Mouse (Mus musculus) cerebellum, adult 18-20 months (tissue): ENCODE results near the gene Slc23a2.

Experiments
- DNase-seq, 2 experiments: peaks; one replicate each; pipeline ENCODE4 v3.0.0; 2021

Gene Slc23a2

DNA sequence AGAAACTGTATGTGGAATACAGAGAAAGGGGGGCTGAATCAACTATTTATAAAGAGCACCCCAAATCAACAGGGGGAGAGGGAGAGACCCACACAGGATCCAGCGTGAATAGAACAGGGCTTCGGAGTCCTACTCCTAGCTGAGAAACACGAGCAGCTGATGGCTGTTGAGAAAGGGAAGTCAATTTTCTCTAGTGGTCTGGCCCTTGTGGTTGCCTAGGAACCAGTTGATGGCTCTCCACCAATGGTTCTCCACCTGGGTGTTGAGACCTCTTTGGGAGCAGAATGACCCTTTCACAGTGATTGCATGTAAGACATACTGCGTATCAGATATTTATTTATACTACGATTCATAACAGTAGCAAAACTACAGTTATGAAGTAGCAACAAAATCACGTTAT lies 49.1 kb downstream of the Slc23a2 start:
- DNase-seq, result no peak

DNA sequence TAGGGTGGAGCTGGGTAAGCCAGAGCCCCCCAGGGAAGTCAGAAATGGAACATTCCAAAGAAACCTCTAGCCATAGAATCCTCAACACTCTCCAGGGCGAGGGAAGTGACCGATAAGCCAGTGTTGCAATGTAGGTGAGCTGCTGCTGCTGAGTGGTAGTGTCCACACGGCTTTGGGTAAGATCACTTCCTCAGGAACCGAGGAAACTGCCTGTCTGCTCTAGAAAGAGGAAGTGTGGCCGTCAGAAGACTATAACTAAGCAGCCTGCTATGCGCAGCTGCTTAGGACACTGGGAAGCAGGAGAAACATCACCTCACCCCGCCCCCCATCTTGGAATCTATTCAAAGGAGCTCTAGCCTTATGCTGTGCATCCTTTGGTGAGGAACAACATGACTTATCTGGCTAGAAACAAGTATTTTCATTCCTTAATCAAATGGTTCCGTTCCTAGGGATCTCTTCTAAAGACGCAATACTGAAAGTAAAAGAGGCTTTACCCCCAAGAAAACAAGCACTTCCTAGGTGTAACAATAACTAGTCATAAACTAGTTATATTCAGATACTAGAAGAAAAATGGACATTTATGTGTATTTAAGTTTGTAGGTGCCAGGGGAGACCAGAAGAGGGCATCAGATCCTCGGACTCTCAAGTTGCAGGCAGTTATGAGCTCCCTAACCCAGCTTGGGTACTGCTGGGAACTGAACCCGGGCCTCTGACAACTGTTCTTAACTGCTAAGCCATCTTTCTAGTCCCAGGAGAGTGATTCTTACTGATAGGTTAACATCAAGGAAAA lies 50.3 kb downstream of the Slc23a2 start:
- DNase-seq, result no peak

DNA sequence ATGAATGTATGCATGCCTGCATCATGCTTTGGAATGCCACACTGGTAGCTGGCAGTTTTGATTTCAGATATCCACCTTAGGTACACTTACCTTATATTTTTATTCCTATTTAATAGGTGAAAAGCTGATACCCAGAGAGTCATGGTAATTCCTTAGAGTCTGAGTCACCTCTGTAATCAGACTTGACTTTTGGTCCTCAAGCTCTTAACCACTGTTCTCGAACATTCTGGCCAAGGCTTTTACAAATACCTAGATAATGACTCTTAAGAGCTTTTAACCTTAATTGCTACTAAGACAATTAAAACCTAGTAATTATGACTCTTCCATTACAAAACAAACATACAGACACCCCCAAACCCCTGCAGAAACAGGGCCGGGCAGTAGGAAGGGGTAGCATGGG lies 51.2 kb downstream of the Slc23a2 start:
- no peak for DNase-seq

DNA sequence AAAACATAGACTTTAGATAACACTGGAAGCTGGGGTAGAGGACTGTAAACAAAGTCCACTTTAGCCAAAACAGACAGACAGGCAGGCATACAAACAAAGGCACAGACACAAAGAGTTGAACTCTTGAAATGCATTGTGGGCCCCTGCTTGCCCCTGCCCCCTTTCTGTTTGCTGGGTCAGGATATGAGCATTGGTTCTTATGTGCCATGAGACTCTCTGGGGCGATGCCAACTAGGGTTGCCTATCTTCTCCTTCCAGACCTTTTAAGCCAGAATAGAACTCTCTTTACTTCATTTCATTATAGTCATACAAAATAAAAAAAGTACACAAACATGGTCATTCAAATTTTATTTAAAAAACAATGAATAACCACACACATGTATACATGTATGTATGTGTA lies 51.6 kb downstream of the Slc23a2 start:
- DNase-seq, result no peak

DNA sequence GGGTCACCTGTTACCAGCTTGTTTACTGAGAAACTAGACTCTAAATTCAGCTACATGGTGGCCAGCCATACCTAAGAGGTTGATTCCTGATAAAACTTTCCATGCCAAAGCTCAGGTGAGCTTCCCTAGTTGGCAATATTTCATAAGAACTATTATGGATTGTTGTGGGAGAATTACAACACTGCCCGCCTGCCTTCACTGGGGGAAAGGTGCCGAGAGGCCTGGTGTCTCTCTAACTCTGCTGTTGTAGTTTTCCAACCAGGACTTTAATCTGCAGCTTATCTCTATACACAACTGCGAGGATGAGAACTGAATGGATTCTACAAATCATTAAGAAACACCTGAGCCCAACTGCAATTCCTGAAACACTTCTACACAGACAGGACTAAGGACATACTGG lies 52.2 kb downstream of the Slc23a2 start:
- DNase-seq, result no peak

DNA sequence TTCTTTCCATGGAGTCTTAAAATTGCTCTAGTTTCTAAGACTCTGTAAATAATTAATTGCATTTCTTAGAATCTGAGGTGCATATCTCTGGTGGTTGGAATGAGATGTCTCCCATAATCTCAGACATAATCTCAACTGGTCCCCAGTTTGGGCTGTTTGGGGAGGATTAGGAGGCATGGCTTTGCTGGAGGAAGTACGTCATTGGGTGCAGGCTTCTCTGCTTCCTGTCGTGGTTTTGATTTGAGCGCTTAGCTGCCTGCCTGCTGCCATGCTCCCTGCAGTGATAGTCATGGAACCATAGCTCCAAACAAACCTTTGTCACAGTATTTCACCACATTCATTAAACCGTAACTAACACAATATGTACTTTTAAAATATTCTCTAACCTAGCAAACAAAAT lies 53.2 kb downstream of the Slc23a2 start:
- no peak for DNase-seq

DNA sequence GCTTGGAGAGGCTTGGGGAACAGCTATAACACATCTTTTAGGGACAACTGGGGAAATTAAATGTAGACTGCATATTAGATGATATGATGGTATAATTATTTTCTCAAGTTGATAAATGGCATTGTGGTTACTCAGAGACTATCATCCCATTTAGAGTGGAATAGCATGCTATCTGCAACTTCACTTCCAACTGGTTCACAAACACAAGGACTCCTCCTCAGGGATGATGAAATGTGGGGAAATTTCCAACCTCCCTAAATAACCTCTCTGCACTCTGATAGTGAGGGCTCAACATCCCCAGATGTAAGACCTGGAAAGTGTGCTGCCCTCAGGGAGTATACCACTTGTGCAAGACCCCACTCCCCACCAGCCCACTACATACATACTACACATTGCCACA lies 60.1 kb downstream of the Slc23a2 start:
- DNase-seq, result no peak

DNA sequence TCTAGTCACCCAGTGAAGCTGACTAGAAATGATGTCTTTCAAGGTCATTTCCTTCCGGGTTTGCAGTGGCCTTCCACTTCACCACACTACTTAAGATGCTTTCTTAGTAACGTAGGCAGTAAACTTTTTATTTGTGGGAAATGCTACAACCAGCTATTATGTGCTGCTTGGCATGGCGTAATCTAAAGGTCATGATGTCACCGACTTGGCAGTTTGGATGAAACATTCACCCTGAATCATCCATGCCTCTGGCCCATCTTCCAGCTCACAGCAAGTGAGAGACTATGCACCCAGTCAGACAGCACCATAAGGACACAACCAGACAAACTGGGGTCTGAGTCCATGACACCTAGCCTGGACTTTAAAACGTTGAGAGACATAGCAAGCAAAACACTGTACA lies 60.5 kb downstream of the Slc23a2 start:
- DNase-seq, result no peak

DNA sequence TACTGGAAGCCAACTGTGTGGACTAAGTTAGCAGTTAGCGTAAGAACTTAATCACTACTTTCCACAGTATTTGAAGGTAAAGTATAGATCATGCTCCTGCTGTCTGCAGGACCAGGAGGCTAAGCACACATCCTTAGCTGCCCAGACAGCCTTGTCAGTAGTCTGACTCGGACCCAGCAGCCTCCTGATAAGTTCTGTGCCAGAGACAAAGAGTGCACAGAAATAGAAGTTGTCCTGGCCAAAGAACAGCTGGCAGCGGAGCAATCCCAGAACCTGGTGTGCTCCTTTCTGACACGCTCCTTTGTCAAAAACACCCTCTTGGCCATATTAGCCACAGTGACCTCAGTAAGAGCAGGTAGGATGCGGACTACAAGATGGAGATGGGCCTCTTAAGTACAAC lies 65.8 kb downstream of the Slc23a2 start:
- no peak for DNase-seq

DNA sequence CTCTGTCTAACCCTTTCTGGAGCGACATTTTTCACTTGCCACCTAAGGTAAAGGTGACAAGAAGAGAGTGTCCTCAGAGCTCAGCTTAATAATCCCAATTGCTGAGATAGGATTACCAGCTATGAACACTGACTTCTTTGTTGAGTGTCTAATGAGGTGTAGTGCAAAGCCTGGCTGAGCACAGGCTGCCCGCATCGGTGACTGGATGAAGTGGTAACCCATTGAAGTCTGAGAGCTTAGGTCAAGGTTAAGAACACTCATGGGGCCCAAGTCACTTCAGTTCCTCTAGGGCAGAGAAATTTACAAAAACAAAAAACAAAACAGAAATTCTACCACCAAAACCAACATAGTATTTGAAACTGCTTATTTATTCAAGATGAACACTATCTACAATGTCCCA lies 71.9 kb downstream of the Slc23a2 start:
- DNase-seq, result no peak

DNA sequence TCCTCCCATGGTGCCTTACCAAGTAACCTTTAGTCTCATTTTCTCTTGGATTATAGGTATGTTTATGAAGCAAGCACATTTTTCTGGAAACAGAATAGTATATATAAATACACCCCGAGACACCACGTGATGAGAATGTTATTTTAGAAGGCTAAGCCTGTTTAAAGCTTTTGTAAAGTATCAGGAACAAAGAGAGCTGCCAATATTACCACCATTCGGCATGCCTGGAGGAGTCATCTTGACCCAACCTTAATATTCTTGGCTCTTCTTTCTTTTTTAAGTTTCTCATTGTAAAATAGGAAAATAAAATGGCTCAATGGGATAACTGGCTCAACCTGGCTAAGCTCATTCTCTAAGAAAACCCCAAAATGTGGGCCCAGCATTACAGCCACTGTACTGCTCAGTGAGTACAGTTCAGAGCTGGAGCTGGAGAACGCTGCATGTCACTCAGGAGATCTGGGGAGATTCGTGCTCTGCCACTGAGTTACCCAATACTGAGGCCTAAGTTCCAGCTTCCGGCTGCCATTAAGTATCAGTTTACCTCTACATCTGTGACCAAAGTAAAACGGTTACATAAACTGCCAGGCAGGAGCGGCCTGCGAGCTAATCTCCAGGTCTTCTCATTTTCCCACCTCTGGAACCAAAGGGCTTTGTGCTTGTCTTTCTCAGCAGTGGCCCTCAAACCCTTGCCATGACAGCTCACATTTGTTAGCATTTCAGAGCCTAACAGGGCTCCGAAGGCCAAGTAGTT lies 74.7 kb downstream of the Slc23a2 start:
- DNase-seq, result no peak

DNA sequence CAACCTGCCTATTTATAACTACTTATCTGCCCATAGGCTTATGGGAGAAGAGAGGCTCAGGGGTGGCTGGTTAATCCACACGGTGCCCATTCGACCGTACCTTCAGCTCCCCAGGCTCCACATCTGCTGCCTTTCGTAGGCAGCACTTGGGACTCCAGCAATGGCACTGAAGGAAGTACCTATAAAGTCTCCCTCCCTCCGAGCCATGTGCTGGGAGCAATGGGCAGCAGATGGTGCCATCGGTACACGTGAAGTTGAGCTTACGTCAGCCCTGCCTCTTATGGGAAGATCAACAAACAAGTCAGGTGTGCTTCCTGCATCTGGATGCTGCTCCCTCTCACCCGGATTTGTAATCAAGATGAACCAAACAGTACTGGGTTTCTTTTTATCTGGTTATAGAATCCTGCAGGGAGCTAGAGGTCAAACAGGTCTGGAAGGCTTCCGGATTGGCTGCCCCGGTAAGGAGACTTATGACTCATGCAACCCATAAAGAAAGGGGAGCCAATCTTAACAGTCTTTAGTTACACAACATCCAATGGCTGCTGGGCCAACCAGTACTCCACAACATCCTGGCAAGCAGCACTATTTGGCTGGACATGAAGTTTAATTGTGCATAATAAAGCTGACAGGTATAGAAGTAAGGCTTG lies 80.6 kb downstream of the Slc23a2 start:
- DNase-seq, result peak; percentile 38 to 42

DNA sequence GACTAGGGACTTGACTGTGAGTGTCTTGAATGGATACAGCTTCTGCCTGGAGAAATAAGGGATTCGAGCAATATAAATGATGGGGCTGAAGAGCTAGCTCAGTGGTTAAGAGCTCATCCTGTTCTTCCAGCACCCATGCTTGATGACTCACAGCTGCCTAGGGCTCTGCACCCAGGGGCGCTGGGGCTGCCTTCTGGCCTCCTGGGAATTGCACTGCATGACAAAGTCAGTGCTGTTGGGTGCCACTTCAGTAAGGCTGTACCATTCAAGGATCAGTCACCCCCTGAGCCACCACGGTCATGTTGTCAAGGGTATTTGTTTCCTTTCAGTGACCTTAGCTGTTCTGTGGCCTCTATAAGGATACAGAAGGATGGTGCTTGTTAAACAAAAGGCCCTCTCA lies 81.1 kb downstream of the Slc23a2 start:
- DNase-seq, result no peak

DNA sequence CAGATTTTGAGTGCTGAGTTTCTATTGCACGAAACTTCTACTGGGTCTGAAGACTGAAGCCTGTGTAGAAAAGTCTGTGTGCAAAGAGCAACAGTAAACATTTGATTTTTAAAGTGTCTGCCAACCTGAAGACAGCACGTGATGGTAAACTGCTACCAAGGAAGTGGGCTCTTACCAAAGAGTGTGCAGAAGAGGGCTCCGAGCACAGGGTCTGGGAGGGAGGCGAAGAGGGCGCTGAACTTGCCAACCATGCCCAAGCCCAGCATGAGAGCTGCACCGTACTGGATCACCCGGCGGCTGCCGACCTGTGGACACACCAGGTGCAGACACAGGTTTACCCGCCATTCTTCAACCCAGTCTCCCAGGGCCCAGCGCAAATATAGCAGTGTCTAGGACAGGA lies 83.0 kb downstream of the Slc23a2 start:
- no peak for DNase-seq

DNA sequence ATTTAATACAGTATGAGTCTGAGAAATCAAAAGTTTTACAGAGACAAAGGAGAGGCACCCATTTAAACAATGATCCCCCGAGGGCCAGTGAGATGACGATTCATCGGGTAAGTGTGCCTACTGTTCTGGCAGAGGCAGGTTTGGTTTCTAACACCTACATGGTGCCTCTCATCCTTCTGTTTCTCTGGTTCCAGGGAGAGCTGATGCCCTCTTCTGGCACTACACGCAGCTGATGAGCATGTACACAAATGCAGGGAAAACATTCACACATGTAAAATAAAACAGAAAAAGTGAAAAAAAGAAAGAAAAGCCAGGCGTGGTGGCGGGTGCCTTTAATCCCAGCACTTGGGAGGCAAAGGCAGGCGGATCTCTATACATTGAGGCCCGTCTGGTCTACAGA lies 85.0 kb downstream of the Slc23a2 start:
- DNase-seq, result no peak

DNA sequence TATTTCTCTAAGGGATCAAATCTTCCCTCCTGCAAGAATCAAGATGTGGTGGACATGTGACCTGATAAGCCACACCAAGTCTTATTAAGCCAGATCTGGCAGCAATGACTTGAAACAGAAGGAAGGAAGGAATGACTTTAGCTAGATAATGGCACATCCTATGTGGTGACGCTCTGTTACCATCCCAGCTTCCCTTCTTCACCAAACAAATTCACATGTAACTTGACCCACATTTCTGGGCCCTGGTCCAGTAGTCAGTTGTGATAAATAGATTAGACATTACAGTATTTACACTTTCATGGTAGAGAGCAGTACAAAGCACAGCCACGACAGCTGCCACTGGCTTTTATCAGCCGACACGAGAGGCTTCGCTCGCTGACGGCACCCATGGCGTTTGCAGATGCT lies 89.6 kb downstream of the Slc23a2 start:
- DNase-seq, result no peak

DNA sequence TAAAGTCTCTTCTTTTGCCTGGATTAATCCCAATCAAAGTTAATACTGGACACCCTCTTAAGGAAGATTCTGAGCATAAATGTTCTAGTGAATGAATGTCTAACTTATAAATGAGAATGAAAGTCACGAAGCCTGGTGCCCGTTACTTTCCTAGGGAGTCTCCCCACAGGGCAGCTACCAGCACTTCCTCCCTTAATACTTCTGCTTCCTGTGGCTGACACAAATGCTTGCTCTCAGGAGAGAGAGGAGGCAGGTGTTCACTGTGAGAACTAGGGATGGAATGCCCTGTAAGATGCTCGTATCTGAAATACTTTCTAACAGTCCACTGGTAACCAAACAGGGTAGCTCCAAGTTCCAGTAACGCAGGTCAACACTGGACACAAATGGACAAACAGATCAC lies 91.1 kb downstream of the Slc23a2 start:
- no peak for DNase-seq

DNA sequence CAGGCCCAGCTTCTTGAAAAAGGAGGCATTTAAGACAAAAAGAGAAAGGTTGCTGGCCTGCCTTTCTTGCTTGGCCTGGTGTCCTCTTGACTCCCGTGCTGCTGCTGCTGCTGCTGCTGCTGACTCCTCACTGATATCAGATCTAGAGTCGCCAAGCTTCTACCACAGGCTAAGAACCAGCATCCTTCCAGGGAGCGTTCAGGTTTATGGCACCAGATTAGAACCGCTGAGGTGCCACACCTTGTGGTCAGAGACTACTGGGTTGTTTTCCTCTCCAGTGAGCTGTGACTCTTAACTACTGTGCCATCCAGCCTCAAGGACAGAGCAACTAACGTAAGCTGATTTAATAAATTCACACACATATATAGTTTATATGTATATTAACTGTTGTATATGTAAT lies 93.1 kb downstream of the Slc23a2 start:
- DNase-seq, result no peak

DNA sequence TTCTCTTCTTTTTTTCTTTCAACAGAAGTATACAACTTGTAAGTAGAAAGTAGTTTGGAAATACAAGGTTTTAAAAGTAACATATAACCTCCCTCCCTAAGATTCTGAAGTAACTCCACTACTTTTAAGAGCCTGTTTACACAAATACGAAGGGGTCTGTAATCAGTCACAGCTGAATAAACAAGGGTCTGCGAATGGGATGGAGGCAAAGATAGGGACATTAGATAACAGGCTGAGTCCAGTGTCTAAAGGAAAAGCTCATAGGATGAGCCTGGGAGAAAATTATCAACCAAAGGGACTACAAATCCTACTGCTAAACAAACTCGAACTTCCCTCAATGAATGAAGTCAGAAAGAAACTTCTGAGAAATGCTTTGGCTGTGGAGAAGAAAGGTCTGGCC lies 95.0 kb downstream of the Slc23a2 start:
- DNase-seq, result no peak

DNA sequence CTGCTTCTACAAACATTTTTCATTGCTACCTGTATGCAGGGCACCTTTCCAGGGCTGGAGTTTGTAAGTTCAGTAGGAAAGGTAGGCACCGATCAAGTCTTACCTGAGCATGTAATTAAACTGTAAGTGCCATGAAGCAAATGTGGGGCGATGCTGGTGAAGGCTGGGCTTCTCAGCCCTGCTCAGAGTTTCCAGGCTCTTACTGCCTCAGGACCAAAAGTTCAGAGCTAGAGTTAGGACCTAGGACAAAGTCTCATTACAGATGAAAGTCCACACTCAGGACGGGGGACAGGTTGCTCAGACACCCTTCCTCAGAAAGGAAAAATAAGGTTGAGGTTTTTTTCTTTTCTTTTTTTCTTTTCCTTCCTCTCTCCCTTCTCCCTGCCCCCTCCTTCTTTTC lies 95.4 kb downstream of the Slc23a2 start:
- no peak for DNase-seq

DNA sequence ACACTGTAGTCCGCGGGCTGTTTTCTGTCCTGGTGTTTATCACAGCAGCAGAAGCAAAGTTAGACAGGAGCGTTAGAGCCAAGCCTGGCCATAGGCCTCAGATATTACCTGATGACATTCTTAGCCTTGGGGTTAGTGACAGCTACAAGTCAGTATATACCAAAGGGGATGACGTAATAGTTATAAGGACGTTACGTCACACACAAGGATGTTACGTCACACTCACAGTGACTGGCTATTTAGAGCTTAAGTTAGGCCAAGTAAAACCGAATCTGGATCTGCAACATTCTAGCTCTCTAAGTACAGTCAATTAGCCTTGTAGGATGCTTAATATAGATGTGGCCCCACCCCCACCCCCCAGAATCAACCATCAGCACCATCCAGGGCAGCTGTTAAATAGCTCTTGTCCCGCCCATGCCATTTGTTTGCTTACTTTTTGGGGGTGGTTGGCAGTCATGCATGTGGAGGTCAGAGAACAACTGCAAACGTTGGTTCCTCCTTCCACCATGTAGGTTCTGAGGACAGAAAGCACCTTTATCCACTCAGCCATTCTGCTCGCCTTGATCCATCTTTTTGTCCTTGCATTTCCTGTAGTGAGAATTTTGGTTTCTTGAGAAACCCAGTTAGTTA lies 96.7 kb downstream of the Slc23a2 start:
- DNase-seq, result no peak

DNA sequence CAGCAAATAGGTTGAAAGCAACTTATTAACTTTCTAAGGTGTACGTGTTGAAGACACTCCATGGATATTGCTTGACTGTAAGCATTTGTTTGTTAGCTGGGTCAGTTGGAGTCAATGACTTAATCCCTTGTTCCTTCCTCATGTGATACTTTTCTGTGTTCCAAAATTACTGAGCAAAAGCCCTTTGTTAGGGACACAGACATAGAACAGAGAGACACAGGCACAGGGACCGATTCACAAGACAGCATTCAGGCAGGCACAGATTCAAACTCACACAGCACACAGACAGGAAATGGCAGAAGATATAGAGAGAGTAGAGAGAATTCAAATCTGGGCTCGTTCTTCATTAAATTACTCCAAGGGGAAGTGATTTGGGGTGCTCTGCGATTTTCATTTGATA lies 97.5 kb downstream of the Slc23a2 start:
- no peak for DNase-seq

DNA sequence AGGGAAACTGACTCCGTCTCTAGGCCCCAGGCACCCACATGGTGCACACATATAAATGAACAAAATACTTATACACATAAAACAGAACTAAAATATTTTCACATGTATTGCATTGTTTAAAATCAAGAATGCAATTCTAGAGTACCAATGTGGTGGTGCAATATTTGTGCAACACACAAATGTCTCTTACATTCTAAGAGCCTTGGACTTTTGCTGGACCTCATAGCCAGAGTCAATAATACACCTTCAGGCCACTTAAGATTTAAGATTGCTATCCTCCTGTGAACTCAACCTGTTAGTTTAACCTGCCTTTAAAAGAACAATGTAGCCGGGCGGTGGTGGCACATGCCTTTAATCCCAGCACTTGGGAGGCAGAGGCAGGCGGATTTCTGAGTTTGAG lies 98.2 kb downstream of the Slc23a2 start:
- DNase-seq, result no peak
